ENCODE assay signal across 26 mouse cellular contexts in genomic region chr19:36721139-36721538, GRCm38 (mm10). TPM values are rescaled to one million over a fixed set of nuclear protein-coding genes. Genes with fewer than 3 reads are reported as not detected.
A peak's percentile ranks its signal among the peaks of the same experiment; 100 is the strongest.
DNase-seq lines count a peak whose midpoint lies in the region; ATAC-seq and TF ChIP-seq lines count a peak whose summit lies in the region.
"Had no signal": no experiment of that assay in that cellular context is flagged by ENCODE, and none has a peak within 500 bp of the region (broad histone marks: within the 10 kb centered on the region; RNA-seq: fewer than 3 reads in every experiment).

No protein-coding gene starts in this region.

- H3K27me3 ChIP-seq in forebrain, embryonic 11.5 days (ENCODE audit: control insufficient read depth, insufficient read depth, low read length): no peaks in the 10 kb centered on the region
- H3K27me3 ChIP-seq in forebrain, embryonic 16.5 days (replicated peaks; ENCODE audit: control insufficient read depth, insufficient read depth, low read length): no peaks in the 10 kb centered on the region
- H3K27me3 ChIP-seq in hindbrain, postnatal 0 days (ENCODE audit: insufficient read depth, low read length): no peaks in the 10 kb centered on the region
- H3K27me3 ChIP-seq in hindbrain, embryonic 14.5 days (ENCODE audit: control insufficient read depth, insufficient read depth, low read length): no peaks in the 10 kb centered on the region
- H3K27me3 ChIP-seq in lung, postnatal 0 days (replicated peaks; ENCODE audit: insufficient read depth, low read length): no peaks in the 10 kb centered on the region
- H3K27me3 ChIP-seq: embryonic facial prominence, embryonic 15.5 days; forebrain, embryonic 15.5 days; hindbrain, embryonic 13.5 days had no signal

- no peaks in the 10 kb centered on the region for H3K36me3 ChIP-seq in forebrain, embryonic 11.5 days (ENCODE audit: control insufficient read depth, insufficient read depth, low read length)
- no peaks in the 10 kb centered on the region for H3K36me3 ChIP-seq in forebrain, embryonic 16.5 days (ENCODE audit: control insufficient read depth, insufficient read depth)
- H3K36me3 ChIP-seq in hindbrain, postnatal 0 days (ENCODE audit: insufficient read depth, low read length): no peaks in the 10 kb centered on the region
- no peaks in the 10 kb centered on the region for H3K36me3 ChIP-seq in hindbrain, embryonic 14.5 days (replicated peaks; ENCODE audit: control insufficient read depth, insufficient read depth)
- no peaks in the 10 kb centered on the region for H3K36me3 ChIP-seq in lung, postnatal 0 days (ENCODE audit: insufficient read depth, low read length)
- H3K36me3 ChIP-seq: embryonic facial prominence, embryonic 15.5 days; forebrain, embryonic 10.5 days; forebrain, embryonic 15.5 days; hindbrain, embryonic 13.5 days had no signal

- TF ChIP-seq EP300 in lung, postnatal 0 days (IDR thresholded peaks at IDR 0.05): no peak

- H3K9me3 ChIP-seq in forebrain, embryonic 11.5 days (ENCODE audit: control insufficient read depth, low read length): no peaks in the 10 kb centered on the region
- H3K9me3 ChIP-seq in forebrain, embryonic 16.5 days (ENCODE audit: control insufficient read depth, low read length): no peaks in the 10 kb centered on the region
- no peaks in the 10 kb centered on the region for H3K9me3 ChIP-seq in hindbrain, postnatal 0 days (ENCODE audit: low read length)
- H3K9me3 ChIP-seq in hindbrain, embryonic 14.5 days (ENCODE audit: control insufficient read depth, low read length): no peaks in the 10 kb centered on the region
- H3K9me3 ChIP-seq in lung, postnatal 0 days (ENCODE audit: low read length): no peaks in the 10 kb centered on the region
- H3K9me3 ChIP-seq: embryonic facial prominence, embryonic 15.5 days; forebrain, embryonic 10.5 days; forebrain, embryonic 15.5 days; hindbrain, embryonic 13.5 days had no signal

- no peak overlapping the region for H3K4me2 ChIP-seq in forebrain, embryonic 11.5 days (ENCODE audit: low read depth, low read length, severe bottlenecking)
- H3K4me2 ChIP-seq in forebrain, embryonic 16.5 days (ENCODE audit: low read length): no peak overlapping the region
- no peak overlapping the region for H3K4me2 ChIP-seq in hindbrain, postnatal 0 days (ENCODE audit: low read depth, low read length)
- H3K4me2 ChIP-seq in hindbrain, embryonic 14.5 days (replicated peaks): no peak overlapping the region
- H3K4me2 ChIP-seq in lung, postnatal 0 days (replicated peaks; ENCODE audit: low read depth, low read length): no peak overlapping the region
- H3K4me2 ChIP-seq: embryonic facial prominence, embryonic 15.5 days; forebrain, embryonic 15.5 days; hindbrain, embryonic 13.5 days had no signal

- no peak overlapping the region for H3K9ac ChIP-seq in forebrain, embryonic 11.5 days (ENCODE audit: low read length)
- no peak overlapping the region for H3K9ac ChIP-seq in forebrain, embryonic 16.5 days (replicated peaks; ENCODE audit: low read depth, low read length)
- H3K9ac ChIP-seq in hindbrain, postnatal 0 days (replicated peaks; ENCODE audit: low read length): no peak overlapping the region
- no peak overlapping the region for H3K9ac ChIP-seq in hindbrain, embryonic 14.5 days
- H3K9ac ChIP-seq in lung, postnatal 0 days (replicated peaks; ENCODE audit: low read depth): no peak overlapping the region
- H3K9ac ChIP-seq: embryonic facial prominence, embryonic 15.5 days; forebrain, embryonic 15.5 days; hindbrain, embryonic 13.5 days had no signal

- peak; percentile 22 for DNase-seq in forebrain, embryonic 11.5 days (ENCODE audit: low spot score)
- DNase-seq in hindbrain, postnatal 0 days (ENCODE audit: low spot score): peak; percentile 41
- DNase-seq in hindbrain, embryonic 14.5 days (ENCODE audit: low spot score): no peak
- DNase-seq in lung, postnatal 0 days (ENCODE audit: low spot score): peak; percentile 35
- DNase-seq in lung, postnatal 14 days: no peak
- DNase-seq in 3T3-L1 (ENCODE audit: low read depth, low spot score): peak; percentile 26
- DNase-seq in layer of hippocampus, adult 9-10 months (ENCODE audit: low spot score): no peak
- DNase-seq: adrenal gland, postnatal 10 days; cerebellum, adult 18-20 months; cerebellum, adult 9-11 months; embryo, embryonic 11 days; gastrocnemius, adult 2 months; gastrocnemius, postnatal 25 days; heart, postnatal 10 days; heart, postnatal 4 days had no signal

- ATAC-seq in forebrain, embryonic 11.5 days (replicated peaks; ENCODE audit: low FRiP score): no peak
- no peak for ATAC-seq in forebrain, embryonic 16.5 days
- no peak; the same call in 1 of the 2 replicates for ATAC-seq in hindbrain, postnatal 0 days
- ATAC-seq in hindbrain, embryonic 14.5 days (ENCODE audit: low FRiP score): no peak
- peak; percentile 21; the same call in 1 of the 2 replicates for ATAC-seq in lung, postnatal 0 days
- ATAC-seq: forebrain, embryonic 15.5 days; inflammation-experienced regulatory T-cells, adult 6 months had no signal

- 89% methylated on average over 8 of the region's 8 CpGs for WGBS in forebrain, embryonic 11.5 days
- 79% methylated on average over 8 of the region's 8 CpGs for WGBS in forebrain, embryonic 16.5 days
- 70% methylated on average over 8 of the region's 8 CpGs for WGBS in hindbrain, postnatal 0 days
- WGBS in hindbrain, embryonic 14.5 days: 82% methylated on average over 8 of the region's 8 CpGs
- 51% methylated on average over 8 of the region's 8 CpGs for WGBS in lung, postnatal 0 days

- no peak overlapping the region for H3K4me3 ChIP-seq in forebrain, embryonic 11.5 days (ENCODE audit: low read depth, low read length)
- no peak overlapping the region for H3K4me3 ChIP-seq in forebrain, embryonic 16.5 days (replicated peaks; ENCODE audit: low read length)
- no peak overlapping the region for H3K4me3 ChIP-seq in hindbrain, postnatal 0 days (ENCODE audit: low read length)
- no peak overlapping the region for H3K4me3 ChIP-seq in hindbrain, embryonic 14.5 days (replicated peaks; ENCODE audit: low read length)
- no peak overlapping the region for H3K4me3 ChIP-seq in lung, postnatal 0 days (ENCODE audit: low read depth, low read length)
- H3K4me3 ChIP-seq: embryonic facial prominence, embryonic 15.5 days; erythroblast, embryonic 14.5 days; forebrain, embryonic 10.5 days; forebrain, embryonic 15.5 days; gastrocnemius, adult 2 months; hindbrain, embryonic 13.5 days had no signal

- TF ChIP-seq CTCF in hindbrain, postnatal 0 days (IDR thresholded peaks at IDR 0.05; ENCODE audit: low read depth): no peak
- TF ChIP-seq CTCF in lung, postnatal 0 days (IDR thresholded peaks at IDR 0.05): no peak

- no peak overlapping the region for H3K27ac ChIP-seq in forebrain, embryonic 11.5 days (ENCODE audit: low read depth, low read length)
- H3K27ac ChIP-seq in forebrain, embryonic 16.5 days (ENCODE audit: low read length): no peak overlapping the region
- H3K27ac ChIP-seq in hindbrain, postnatal 0 days: no peak overlapping the region
- no peak overlapping the region for H3K27ac ChIP-seq in hindbrain, embryonic 14.5 days
- no peak overlapping the region for H3K27ac ChIP-seq in lung, postnatal 0 days (ENCODE audit: low read length)
- H3K27ac ChIP-seq: embryonic facial prominence, embryonic 15.5 days; forebrain, embryonic 10.5 days; forebrain, embryonic 15.5 days; gastrocnemius, adult 2 months; hindbrain, embryonic 13.5 days had no signal

- no peaks in the 10 kb centered on the region for H3K4me1 ChIP-seq in forebrain, embryonic 11.5 days (replicated peaks; ENCODE audit: control insufficient read depth, insufficient read depth, low read length)
- no peaks in the 10 kb centered on the region for H3K4me1 ChIP-seq in forebrain, embryonic 16.5 days (replicated peaks; ENCODE audit: control insufficient read depth, insufficient read depth, low read length)
- H3K4me1 ChIP-seq in hindbrain, postnatal 0 days (ENCODE audit: insufficient read depth, low read length): no peaks in the 10 kb centered on the region
- no peaks in the 10 kb centered on the region for H3K4me1 ChIP-seq in hindbrain, embryonic 14.5 days (replicated peaks; ENCODE audit: control insufficient read depth, insufficient read depth, low read length)
- no peaks in the 10 kb centered on the region for H3K4me1 ChIP-seq in lung, postnatal 0 days (ENCODE audit: insufficient read depth, low read depth, low read length)
- H3K4me1 ChIP-seq: forebrain, embryonic 10.5 days; forebrain, embryonic 15.5 days; hindbrain, embryonic 13.5 days had no signal

RNA-seq across cellular contexts. Expression of gene Ppp1r3c, which starts 15.3 kb away (rescaled TPM):
- polyA plus RNA-seq in forebrain, embryonic 11.5 days (2014; fragmentation: Nextera tagmentation; extraction: Ambion mirVana): 2.0 and 2.1 TPM in 2 replicates
- 9.0 and 10.3 TPM in 2 replicates for polyA plus RNA-seq in forebrain, embryonic 16.5 days (2015; fragmentation: Nextera tagmentation; extraction: Ambion mirVana)
- total RNA-seq in hindbrain, postnatal 0 days (2014; rRNA removed): 27.2 and 33.6 TPM in 2 replicates
- polyA plus RNA-seq in hindbrain, postnatal 0 days (2015; fragmentation: Nextera tagmentation; extraction: Ambion mirVana): 12.9 and 14.8 TPM in 2 replicates
- 29.8 and 32.5 TPM in 2 replicates for polyA plus RNA-seq in hindbrain, embryonic 14.5 days (2014; fragmentation: Nextera tagmentation; extraction: Ambion mirVana)
- polyA plus RNA-seq in lung, postnatal 0 days (2015; fragmentation: Nextera tagmentation; extraction: Ambion mirVana): 39.4 and 51.4 TPM in 2 replicates
- total RNA-seq: common myeloid progenitor, adult 5-6 weeks; granulocyte monocyte progenitor cell, adult 5-6 weeks; MEL had no signal
- polyA plus RNA-seq: C2C12; erythroblast, embryonic 14.5 days; inflammation-experienced regulatory T-cells, adult 6 months had no signal

Comparison
In these comparisons a context has a peak if more than half of its experiments do, and no peak if none do; other contexts are left out.
1. DNase-seq: peak in forebrain, embryonic 11.5 days (single experiment), hindbrain, postnatal 0 days (single experiment), lung, postnatal 0 days (single experiment) and 3T3-L1 (single experiment); none in hindbrain, embryonic 14.5 days (single experiment), lung, postnatal 14 days (single experiment) and layer of hippocampus, adult 9-10 months (single experiment).